Mouse (Mus musculus): ENCODE measurements around the gene Slc34a3. TPM values are rescaled to one million over a fixed set of nuclear protein-coding genes. Genes with fewer than 3 reads are reported as not detected.

The Slc34a3 gene
- total RNA-seq, 1 experiment from 2014 or later = not detected

- ATAC-seq (ENCODE audit: extremely low read depth, insufficient number of reproducible peaks, low FRiP score, poor library complexity, severe bottlenecking) = peak; percentile 49
Measured at GRCm38 (mm10) chr2:25256443-25257109, 22.4 kb upstream of the Slc34a3 start.

GRCm38 (mm10) chr2:25255284-25255779 is 21.2 kb upstream of the Slc34a3 start, which contains the start of gene Tmem203:
TSS of gene Tmem203 (plus strand) at chr2:25255439.
- peak; percentile 95 for ATAC-seq (ENCODE audit: extremely low read depth, insufficient number of reproducible peaks, low FRiP score, poor library complexity, severe bottlenecking)

- no peak for ATAC-seq (ENCODE audit: extremely low read depth, insufficient number of reproducible peaks, low FRiP score, poor library complexity, severe bottlenecking)
Measured at GRCm38 (mm10) chr2:25252331-25252730, 18.2 kb upstream of the Slc34a3 start.

- ATAC-seq (ENCODE audit: extremely low read depth, insufficient number of reproducible peaks, low FRiP score, poor library complexity, severe bottlenecking) = no peak
Measured at GRCm38 (mm10) chr2:25246183-25247072, 12.3 kb upstream of the Slc34a3 start, which contains the start of gene AL732309.1. TSS of gene AL732309.1 (minus strand) at chr2:25246863.

GRCm38 (mm10) chr2:25244144-25244543 is 10.0 kb upstream of the Slc34a3 start:
- no peak for ATAC-seq (ENCODE audit: extremely low read depth, insufficient number of reproducible peaks, low FRiP score, poor library complexity, severe bottlenecking)

- ATAC-seq (ENCODE audit: extremely low read depth, insufficient number of reproducible peaks, low FRiP score, poor library complexity, severe bottlenecking) = no peak
Measured at GRCm38 (mm10) chr2:25243342-25243741, 9.2 kb upstream of the Slc34a3 start.

- ATAC-seq (ENCODE audit: extremely low read depth, insufficient number of reproducible peaks, low FRiP score, poor library complexity, severe bottlenecking) = no peak
Measured at GRCm38 (mm10) chr2:25242101-25242506, 7.9 kb upstream of the Slc34a3 start, which contains the start of the genes Rnf208 and Cysrt1. TSS of gene Rnf208 (plus strand) at chr2:25242255. TSS of gene Cysrt1 (minus strand) at chr2:25242452.

GRCm38 (mm10) chr2:25241438-25241775 is 7.2 kb upstream of the Slc34a3 start:
- ATAC-seq (ENCODE audit: extremely low read depth, insufficient number of reproducible peaks, low FRiP score, poor library complexity, severe bottlenecking) = no peak

GRCm38 (mm10) chr2:25240723-25241437 is 6.7 kb upstream of the Slc34a3 start:
- ATAC-seq (ENCODE audit: extremely low read depth, insufficient number of reproducible peaks, low FRiP score, poor library complexity, severe bottlenecking) = 0 out of 2 replicates have a peak, but pooled peaks have one; percentile 15

- no peak for ATAC-seq (ENCODE audit: extremely low read depth, insufficient number of reproducible peaks, low FRiP score, poor library complexity, severe bottlenecking)
Measured at GRCm38 (mm10) chr2:25240310-25240709, 6.1 kb upstream of the Slc34a3 start.

GRCm38 (mm10) chr2:25239766-25240165 is 5.6 kb upstream of the Slc34a3 start:
- no peak for ATAC-seq (ENCODE audit: extremely low read depth, insufficient number of reproducible peaks, low FRiP score, poor library complexity, severe bottlenecking)

- no peak for ATAC-seq (ENCODE audit: extremely low read depth, insufficient number of reproducible peaks, low FRiP score, poor library complexity, severe bottlenecking)
Measured at GRCm38 (mm10) chr2:25238106-25238505, 3.9 kb upstream of the Slc34a3 start.

GRCm38 (mm10) chr2:25237522-25237921 is 3.4 kb upstream of the Slc34a3 start:
- no peak for ATAC-seq (ENCODE audit: extremely low read depth, insufficient number of reproducible peaks, low FRiP score, poor library complexity, severe bottlenecking)

GRCm38 (mm10) chr2:25236614-25237013 is 2.5 kb upstream of the Slc34a3 start, which contains the start of gene Rnf224:
TSS of gene Rnf224 (minus strand) at chr2:25236787.
- no peak for ATAC-seq (ENCODE audit: extremely low read depth, insufficient number of reproducible peaks, low FRiP score, poor library complexity, severe bottlenecking)

- ATAC-seq (ENCODE audit: extremely low read depth, insufficient number of reproducible peaks, low FRiP score, poor library complexity, severe bottlenecking) = no peak
Measured at GRCm38 (mm10) chr2:25234551-25235220, 522 bp upstream of the Slc34a3 start.

GRCm38 (mm10) chr2:25233421-25233820 is 743 bp downstream of the Slc34a3 start:
- ATAC-seq (ENCODE audit: extremely low read depth, insufficient number of reproducible peaks, low FRiP score, poor library complexity, severe bottlenecking) = no peak

- ATAC-seq (ENCODE audit: extremely low read depth, insufficient number of reproducible peaks, low FRiP score, poor library complexity, severe bottlenecking) = no peak
Measured at GRCm38 (mm10) chr2:25231038-25231437, 3.1 kb downstream of the Slc34a3 start.

GRCm38 (mm10) chr2:25230581-25230980 is 3.6 kb downstream of the Slc34a3 start:
- no peak for ATAC-seq (ENCODE audit: extremely low read depth, insufficient number of reproducible peaks, low FRiP score, poor library complexity, severe bottlenecking)

All from neutrophil, adult 5-6 weeks (primary cell).